Mouse (Mus musculus): ENCODE results near the gene Gfpt2. TPM values are rescaled to one million over a fixed set of nuclear protein-coding genes. Genes with fewer than 3 reads are reported as not detected.

The Gfpt2 gene
- polyA plus RNA-seq, 1 experiment = 0.48 TPM

GRCm38 (mm10) chr11:49883394-49883793, 89.4 kb downstream of the Gfpt2 start:
- TF ChIP-seq CTCF (IDR thresholded peaks at IDR 0.05; ENCODE audit: extremely low read depth, insufficient read length, insufficient replicate concordance, low read depth, low read length) (no peak), POLR2A (IDR thresholded peaks at IDR 0.05; ENCODE audit: low read depth, low read length) (no peak)
- Histone ChIP-seq H3K36me3 (ENCODE audit: control insufficient read depth, insufficient read depth, low read length) (peaks cover 36% of the 10 kb centered on the region), H3K27me3 (ENCODE audit: control insufficient read depth, insufficient read depth, low read length) (no peaks in the 10 kb centered on the region), H3K27ac (ENCODE audit: insufficient read depth, low read depth, low read length) (no peak overlapping the region), H3K4me3 (ENCODE audit: low read depth, low read length) (no peak overlapping the region), H3K4me1 (ENCODE audit: control insufficient read depth, insufficient read depth, insufficient read length, low read length) (no peaks in the 10 kb centered on the region)
- 91% methylated on average over 3 of the region's 3 CpGs for WGBS

Other genes starting within 250 kb of the Gfpt2 start
- not detected in 2 replicates for gene Olfr1380, start 237.3 kb upstream of the Gfpt2 start, polyA plus RNA-seq (2012; rRNA removed)
- 3.2 and 8.6 TPM in 2 replicates for gene Flt4, start 184.9 kb upstream of the Gfpt2 start, polyA plus RNA-seq (2012; rRNA removed)
- 3.4 and 19.7 TPM in 2 replicates for gene Scgb3a1, start 130.6 kb upstream of the Gfpt2 start, polyA plus RNA-seq (2012; rRNA removed)
- 2.7 and 5.1 TPM in 2 replicates for gene Cnot6, start 81.5 kb upstream of the Gfpt2 start, polyA plus RNA-seq (2012; rRNA removed)
- 4.4 and 6.4 TPM in 2 replicates for gene Mapk9, start 52.6 kb downstream of the Gfpt2 start, polyA plus RNA-seq (2012; rRNA removed)
- gene Rasgef1c, start 107.7 kb downstream of the Gfpt2 start, polyA plus RNA-seq (2012; rRNA removed) = 0.37 and 0.52 TPM in 2 replicates
- 23.9 and 29.8 TPM in 2 replicates for gene Rnf130, start 231.2 kb downstream of the Gfpt2 start, polyA plus RNA-seq (2012; rRNA removed)

Measured in small intestine, adult 2 months (tissue).